Mouse (Mus musculus): ENCODE measurements around the gene Mb. TPM values are rescaled to one million over a fixed set of nuclear protein-coding genes. Genes with fewer than 3 reads are reported as not detected.

The Mb gene
- polyA plus RNA-seq, 1 experiment from 2014 or later, result 0.49 TPM

DNA sequence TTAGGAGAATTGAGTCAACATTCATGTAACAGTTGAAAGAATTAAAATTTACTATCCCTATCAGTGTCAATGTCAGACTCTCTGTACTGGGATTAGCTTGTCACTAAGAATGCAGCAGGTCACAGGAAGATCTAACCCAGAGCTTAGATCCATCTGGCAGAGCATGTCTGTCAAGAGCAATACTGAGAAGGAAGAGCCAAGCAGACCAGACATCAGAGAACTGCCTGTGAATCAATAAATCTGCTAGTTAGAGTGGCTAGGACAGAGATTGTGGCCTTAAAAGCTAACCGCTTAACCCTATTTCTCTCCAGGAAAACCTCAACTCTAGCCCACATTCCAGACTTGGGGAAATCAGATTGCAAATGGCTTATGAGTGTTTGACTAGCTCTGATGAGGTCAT lies 36.0 kb upstream of the Mb start:
- Histone ChIP-seq H3K9ac (replicated peaks; ENCODE audit: low read length) (no peak overlapping the region), H3K36me3 (replicated peaks; ENCODE audit: control insufficient read depth, insufficient read depth, low read depth, low read length) (peaks cover 3% of the 10 kb centered on the region; the same call in 1 of the 2 replicates), H3K4me1 (ENCODE audit: control insufficient read depth, insufficient read depth, low read length) (no peaks in the 10 kb centered on the region)

GRCm38 (mm10) chr15:77085818-77086217 lies 35.3 kb upstream of the Mb start:
- peaks cover 3% of the 10 kb centered on the region; the same call in 1 of the 2 replicates for H3K36me3 ChIP-seq (replicated peaks; ENCODE audit: control insufficient read depth, insufficient read depth, low read depth, low read length)
- H3K4me2 ChIP-seq (ENCODE audit: low read depth, low read length), result no peak overlapping the region
- H3K27me3 ChIP-seq (ENCODE audit: control insufficient read depth, insufficient read depth, low read length), result no peaks in the 10 kb centered on the region
- DNase-seq (ENCODE audit: low spot score), result no peak
- no peak for ATAC-seq (replicated peaks; ENCODE audit: insufficient number of reproducible peaks, low FRiP score, low TSS enrichment, low read depth)
- H3K9me3 ChIP-seq (replicated peaks; ENCODE audit: control insufficient read depth, low read length), result no peaks in the 10 kb centered on the region
- WGBS, result 88% methylated on average over 7 of the region's 7 CpGs
- no peak overlapping the region for H3K27ac ChIP-seq (replicated peaks; ENCODE audit: low read depth, low read length)
- no peak overlapping the region for H3K4me3 ChIP-seq (ENCODE audit: low read depth, low read length)
- no peaks in the 10 kb centered on the region for H3K4me1 ChIP-seq (ENCODE audit: control insufficient read depth, insufficient read depth, low read length)
- H3K9ac ChIP-seq (replicated peaks; ENCODE audit: low read length), result no peak overlapping the region

More for the DNA sequence above, 36.0 kb upstream of the Mb start:
- Histone ChIP-seq H3K27ac (replicated peaks; ENCODE audit: low read depth, low read length) (no peak overlapping the region), H3K27me3 (ENCODE audit: control insufficient read depth, insufficient read depth, low read length) (no peaks in the 10 kb centered on the region), H3K4me3 (ENCODE audit: low read depth, low read length) (no peak overlapping the region), H3K9me3 (replicated peaks; ENCODE audit: control insufficient read depth, low read length) (no peaks in the 10 kb centered on the region), H3K4me2 (ENCODE audit: low read depth, low read length) (no peak overlapping the region)
- ATAC-seq (replicated peaks; ENCODE audit: insufficient number of reproducible peaks, low FRiP score, low TSS enrichment, low read depth), result no peak
- 94% methylated on average over 1 of the region's 1 CpGs for WGBS
- no peak for DNase-seq (ENCODE audit: low spot score)

- Histone ChIP-seq H3K4me1 (ENCODE audit: control insufficient read depth, insufficient read depth, low read length) (no peaks in the 10 kb centered on the region), H3K27me3 (ENCODE audit: control insufficient read depth, insufficient read depth, low read length) (no peaks in the 10 kb centered on the region), H3K4me2 (ENCODE audit: low read depth, low read length) (no peak overlapping the region), H3K9ac (replicated peaks; ENCODE audit: low read length) (no peak overlapping the region), H3K36me3 (replicated peaks; ENCODE audit: control insufficient read depth, insufficient read depth, low read depth, low read length) (peaks cover 7% of the 10 kb centered on the region; the same call in 1 of the 2 replicates), H3K9me3 (replicated peaks; ENCODE audit: control insufficient read depth, low read length) (no peaks in the 10 kb centered on the region), H3K27ac (replicated peaks; ENCODE audit: low read depth, low read length) (no peak overlapping the region), H3K4me3 (ENCODE audit: low read depth, low read length) (no peak overlapping the region)
- DNase-seq (ENCODE audit: low spot score) (no peak), ATAC-seq (replicated peaks; ENCODE audit: insufficient number of reproducible peaks, low FRiP score, low TSS enrichment, low read depth) (no peak)
- WGBS, result 90% methylated on average over 5 of the region's 5 CpGs
Observed at GRCm38 (mm10) chr15:77081454-77081853, 31.0 kb upstream of the Mb start.

GRCm38 (mm10) chr15:77080684-77081254 lies 30.3 kb upstream of the Mb start:
- H3K36me3 ChIP-seq (replicated peaks; ENCODE audit: control insufficient read depth, insufficient read depth, low read depth, low read length), result peaks cover 5% of the 10 kb centered on the region; the same call in 1 of the 2 replicates
- WGBS, result 75% methylated on average over 14 of the region's 14 CpGs
- no peak overlapping the region for H3K9ac ChIP-seq (replicated peaks; ENCODE audit: low read length)
- H3K27me3 ChIP-seq (ENCODE audit: control insufficient read depth, insufficient read depth, low read length), result no peaks in the 10 kb centered on the region
- H3K4me2 ChIP-seq (ENCODE audit: low read depth, low read length), result no peak overlapping the region
- H3K4me1 ChIP-seq (ENCODE audit: control insufficient read depth, insufficient read depth, low read length), result no peaks in the 10 kb centered on the region
- H3K27ac ChIP-seq (replicated peaks; ENCODE audit: low read depth, low read length), result no peak overlapping the region
- H3K9me3 ChIP-seq (replicated peaks; ENCODE audit: control insufficient read depth, low read length), result no peaks in the 10 kb centered on the region
- H3K4me3 ChIP-seq (ENCODE audit: low read depth, low read length), result no peak overlapping the region
- no peak for DNase-seq (ENCODE audit: low spot score)
- ATAC-seq (replicated peaks; ENCODE audit: insufficient number of reproducible peaks, low FRiP score, low TSS enrichment, low read depth), result no peak

DNA sequence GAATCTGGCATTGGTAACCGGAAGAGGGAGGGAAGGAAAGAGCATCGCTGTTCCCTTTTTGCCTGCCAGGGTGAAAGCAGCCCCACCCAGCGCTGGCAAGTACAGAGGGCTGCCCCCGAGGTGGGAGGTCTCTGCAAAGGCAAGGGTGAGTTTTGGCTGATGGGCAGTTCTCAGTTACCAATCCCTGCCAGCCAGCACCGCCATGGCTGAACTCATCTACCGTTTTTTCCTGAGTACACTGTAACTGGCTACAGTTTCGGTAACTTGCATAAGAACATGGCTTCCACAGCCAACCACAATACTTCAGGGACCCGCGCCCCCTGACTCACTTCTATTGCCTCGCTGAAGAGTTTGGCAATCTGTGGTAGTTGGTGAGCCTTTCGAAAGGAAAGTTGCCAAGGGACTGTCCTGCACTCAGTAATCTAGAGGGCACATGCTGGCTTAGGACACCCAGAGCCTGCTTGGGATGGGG lies 29.5 kb upstream of the Mb start:
- peaks cover 4% of the 10 kb centered on the region; the same call in 1 of the 2 replicates for H3K36me3 ChIP-seq (replicated peaks; ENCODE audit: control insufficient read depth, insufficient read depth, low read depth, low read length)

DNA sequence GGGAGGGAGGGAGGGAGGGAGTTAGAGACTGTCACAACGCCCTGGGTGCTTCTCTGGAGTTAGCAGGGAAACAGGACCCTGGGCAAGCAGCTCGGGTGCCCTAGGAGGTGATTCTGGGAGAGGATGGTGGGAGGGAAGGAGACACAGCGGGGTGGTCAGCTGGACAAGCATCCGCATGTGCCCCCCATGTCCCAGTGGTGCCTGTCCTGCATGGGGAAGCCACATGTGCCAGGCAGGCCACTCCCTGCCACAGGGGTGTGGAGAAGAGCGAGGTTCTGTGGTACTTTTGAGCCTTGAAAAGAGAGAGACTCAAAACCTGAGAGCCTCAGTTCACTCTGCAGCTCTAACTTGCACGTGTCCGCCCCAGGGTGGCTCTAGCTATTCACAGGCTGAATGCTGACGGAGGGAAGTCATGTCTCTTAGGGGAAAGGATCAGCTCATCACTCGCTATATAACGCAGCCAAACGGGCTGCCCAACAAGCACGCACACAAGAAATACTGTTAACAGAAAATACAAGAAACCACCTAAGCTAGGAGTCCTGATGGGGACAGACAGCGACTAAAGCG lies 28.9 kb upstream of the Mb start:
- H3K36me3 ChIP-seq (replicated peaks; ENCODE audit: control insufficient read depth, insufficient read depth, low read depth, low read length), result peaks cover 4% of the 10 kb centered on the region; the same call in 1 of the 2 replicates
- no peaks in the 10 kb centered on the region for H3K9me3 ChIP-seq (replicated peaks; ENCODE audit: control insufficient read depth, low read length)
- H3K4me3 ChIP-seq (ENCODE audit: low read depth, low read length), result no peak overlapping the region
- no peak for DNase-seq (ENCODE audit: low spot score)
- no peak overlapping the region for H3K27ac ChIP-seq (replicated peaks; ENCODE audit: low read depth, low read length)
- WGBS, result 70% methylated on average over 14 of the region's 14 CpGs
- H3K4me1 ChIP-seq (ENCODE audit: control insufficient read depth, insufficient read depth, low read length), result no peaks in the 10 kb centered on the region
- H3K9ac ChIP-seq (replicated peaks; ENCODE audit: low read length), result no peak overlapping the region
- H3K4me2 ChIP-seq (ENCODE audit: low read depth, low read length), result no peak overlapping the region
- no peak for ATAC-seq (replicated peaks; ENCODE audit: insufficient number of reproducible peaks, low FRiP score, low TSS enrichment, low read depth)
- no peaks in the 10 kb centered on the region for H3K27me3 ChIP-seq (ENCODE audit: control insufficient read depth, insufficient read depth, low read length)

More for the DNA sequence above, 29.5 kb upstream of the Mb start:
- Histone ChIP-seq H3K4me3 (ENCODE audit: low read depth, low read length) (no peak overlapping the region), H3K27me3 (ENCODE audit: control insufficient read depth, insufficient read depth, low read length) (no peaks in the 10 kb centered on the region), H3K4me1 (ENCODE audit: control insufficient read depth, insufficient read depth, low read length) (no peaks in the 10 kb centered on the region), H3K4me2 (ENCODE audit: low read depth, low read length) (no peak overlapping the region), H3K27ac (replicated peaks; ENCODE audit: low read depth, low read length) (no peak overlapping the region), H3K9ac (replicated peaks; ENCODE audit: low read length) (no peak overlapping the region), H3K9me3 (replicated peaks; ENCODE audit: control insufficient read depth, low read length) (no peaks in the 10 kb centered on the region)
- DNase-seq (ENCODE audit: low spot score), result no peak
- no peak for ATAC-seq (replicated peaks; ENCODE audit: insufficient number of reproducible peaks, low FRiP score, low TSS enrichment, low read depth)
- WGBS, result 77% methylated on average over 11 of the region's 11 CpGs

- Histone ChIP-seq H3K36me3 (replicated peaks; ENCODE audit: control insufficient read depth, insufficient read depth, low read depth, low read length) (peaks cover 4% of the 10 kb centered on the region; the same call in 1 of the 2 replicates), H3K9ac (replicated peaks; ENCODE audit: low read length) (no peak overlapping the region)
Observed at GRCm38 (mm10) chr15:77078786-77079185, 28.3 kb upstream of the Mb start.

DNA sequence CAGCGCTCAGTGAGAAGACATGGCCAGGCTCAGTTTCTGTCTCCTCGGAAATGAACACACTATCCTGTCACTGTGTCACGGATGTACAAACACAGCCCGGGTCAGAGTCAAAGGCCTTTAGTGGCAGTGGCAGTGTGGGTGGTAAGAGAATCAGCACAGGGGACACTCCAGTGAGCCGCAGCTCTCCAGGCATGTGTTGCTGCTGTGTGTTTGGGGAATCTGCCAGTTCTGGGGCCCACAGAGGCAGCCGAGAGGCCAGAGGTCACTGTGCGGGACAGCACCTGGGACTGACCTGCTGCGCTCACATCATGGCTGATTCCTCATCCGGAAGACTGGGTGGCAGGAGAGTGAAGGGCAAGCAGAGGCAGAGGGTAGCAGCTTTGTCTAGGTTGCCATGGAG lies 27.4 kb upstream of the Mb start:
- H3K4me2 ChIP-seq (ENCODE audit: low read depth, low read length), result no peak overlapping the region
- no peak for ATAC-seq (replicated peaks; ENCODE audit: insufficient number of reproducible peaks, low FRiP score, low TSS enrichment, low read depth)
- WGBS, result 96% methylated on average over 9 of the region's 9 CpGs
- peaks cover 4% of the 10 kb centered on the region; the same call in 1 of the 2 replicates for H3K36me3 ChIP-seq (replicated peaks; ENCODE audit: control insufficient read depth, insufficient read depth, low read depth, low read length)
- H3K9ac ChIP-seq (replicated peaks; ENCODE audit: low read length), result no peak overlapping the region
- no peaks in the 10 kb centered on the region for H3K9me3 ChIP-seq (replicated peaks; ENCODE audit: control insufficient read depth, low read length)
- no peaks in the 10 kb centered on the region for H3K4me1 ChIP-seq (ENCODE audit: control insufficient read depth, insufficient read depth, low read length)
- no peak overlapping the region for H3K4me3 ChIP-seq (ENCODE audit: low read depth, low read length)
- DNase-seq (ENCODE audit: low spot score), result no peak
- H3K27me3 ChIP-seq (ENCODE audit: control insufficient read depth, insufficient read depth, low read length), result no peaks in the 10 kb centered on the region
- no peak overlapping the region for H3K27ac ChIP-seq (replicated peaks; ENCODE audit: low read depth, low read length)

More at GRCm38 (mm10) chr15:77078786-77079185, 28.3 kb upstream of the Mb start:
- H3K27ac ChIP-seq (replicated peaks; ENCODE audit: low read depth, low read length), result no peak overlapping the region
- H3K27me3 ChIP-seq (ENCODE audit: control insufficient read depth, insufficient read depth, low read length), result no peaks in the 10 kb centered on the region
- DNase-seq (ENCODE audit: low spot score) (no peak), ATAC-seq (replicated peaks; ENCODE audit: insufficient number of reproducible peaks, low FRiP score, low TSS enrichment, low read depth) (no peak)
- H3K4me1 ChIP-seq (ENCODE audit: control insufficient read depth, insufficient read depth, low read length), result no peaks in the 10 kb centered on the region
- no peaks in the 10 kb centered on the region for H3K9me3 ChIP-seq (replicated peaks; ENCODE audit: control insufficient read depth, low read length)
- H3K4me3 ChIP-seq (ENCODE audit: low read depth, low read length), result no peak overlapping the region
- WGBS, result 83% methylated on average over 3 of the region's 3 CpGs
- H3K4me2 ChIP-seq (ENCODE audit: low read depth, low read length), result no peak overlapping the region

Data from embryonic facial prominence, embryonic 11.5 days (tissue).